Mouse (Mus musculus): ENCODE measurements around the gene Chrm3. TPM values are rescaled to one million over a fixed set of nuclear protein-coding genes. Genes with fewer than 3 reads are reported as not detected.

The Chrm3 gene
- polyA plus RNA-seq, 1 experiment from 2014 or later: 0.58 TPM

DNA sequence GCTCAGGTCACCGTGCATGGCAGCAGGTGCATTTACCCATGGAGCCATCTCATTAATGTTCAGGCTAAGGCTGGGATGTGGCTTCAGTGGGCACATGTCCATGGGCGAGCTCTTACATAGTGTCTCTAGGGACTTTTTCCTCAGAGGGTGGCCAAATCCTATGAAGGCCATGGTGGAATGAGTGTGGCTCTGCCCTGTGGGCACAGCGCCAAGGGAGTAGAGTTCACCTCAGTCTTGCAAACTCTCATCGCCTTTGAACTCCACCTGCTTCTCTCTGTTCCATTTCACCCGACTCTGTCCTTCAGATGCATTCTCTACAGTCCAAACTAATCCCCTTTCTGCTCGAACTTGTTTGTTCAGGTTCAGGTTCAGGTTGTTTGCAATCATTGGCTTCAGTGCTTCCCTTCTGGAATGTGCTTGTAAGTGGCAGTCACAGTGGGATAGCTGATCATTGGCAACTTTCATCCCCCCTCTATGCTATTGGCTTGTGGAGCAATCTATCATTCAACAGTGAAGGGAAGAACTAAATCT lies 278.7 kb downstream of the Chrm3 start:
- H3K36me3 ChIP-seq (ENCODE audit: control insufficient read depth, insufficient read depth, low read length): no peaks in the 10 kb centered on the region
- no peak overlapping the region for H3K27ac ChIP-seq (ENCODE audit: low read depth, low read length)
- H3K27me3 ChIP-seq (ENCODE audit: control insufficient read depth, insufficient read depth, low read length): no peaks in the 10 kb centered on the region
- WGBS: 88% methylated on average over 6 of the region's 6 CpGs
- no peak overlapping the region for H3K9ac ChIP-seq (ENCODE audit: low read length)
- no peak overlapping the region for H3K4me2 ChIP-seq (ENCODE audit: low read depth)
- no peak overlapping the region for H3K4me3 ChIP-seq (ENCODE audit: low read depth, low read length)
- H3K4me1 ChIP-seq (ENCODE audit: control insufficient read depth, insufficient read depth, low read length): no peaks in the 10 kb centered on the region
- no peaks in the 10 kb centered on the region for H3K9me3 ChIP-seq (ENCODE audit: control insufficient read depth, low read length)
- DNase-seq (ENCODE audit: low spot score) (no peak), ATAC-seq (ENCODE audit: insufficient read depth, low FRiP score, low TSS enrichment) (no peak)

DNA sequence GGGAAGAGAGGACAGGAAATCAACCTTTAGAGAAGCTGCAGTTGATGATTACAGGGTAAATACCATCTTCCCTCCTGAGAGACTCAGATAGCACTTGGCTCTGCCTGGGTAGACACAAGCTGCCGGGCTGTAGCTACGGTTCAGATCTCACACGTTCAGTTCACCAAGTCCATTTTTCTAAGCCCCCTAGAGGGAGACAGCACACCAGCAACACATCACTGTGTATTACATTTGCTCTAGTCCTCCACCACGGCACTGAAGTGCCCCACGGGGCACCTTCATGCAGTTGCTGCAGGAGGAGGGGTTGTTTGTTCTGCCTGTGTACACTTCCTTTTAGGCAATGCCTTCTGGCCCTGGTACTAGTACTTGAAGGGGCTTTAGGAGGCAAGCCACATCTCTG lies 289.5 kb downstream of the Chrm3 start:
- 41% methylated on average over 5 of the region's 5 CpGs for WGBS

DNA sequence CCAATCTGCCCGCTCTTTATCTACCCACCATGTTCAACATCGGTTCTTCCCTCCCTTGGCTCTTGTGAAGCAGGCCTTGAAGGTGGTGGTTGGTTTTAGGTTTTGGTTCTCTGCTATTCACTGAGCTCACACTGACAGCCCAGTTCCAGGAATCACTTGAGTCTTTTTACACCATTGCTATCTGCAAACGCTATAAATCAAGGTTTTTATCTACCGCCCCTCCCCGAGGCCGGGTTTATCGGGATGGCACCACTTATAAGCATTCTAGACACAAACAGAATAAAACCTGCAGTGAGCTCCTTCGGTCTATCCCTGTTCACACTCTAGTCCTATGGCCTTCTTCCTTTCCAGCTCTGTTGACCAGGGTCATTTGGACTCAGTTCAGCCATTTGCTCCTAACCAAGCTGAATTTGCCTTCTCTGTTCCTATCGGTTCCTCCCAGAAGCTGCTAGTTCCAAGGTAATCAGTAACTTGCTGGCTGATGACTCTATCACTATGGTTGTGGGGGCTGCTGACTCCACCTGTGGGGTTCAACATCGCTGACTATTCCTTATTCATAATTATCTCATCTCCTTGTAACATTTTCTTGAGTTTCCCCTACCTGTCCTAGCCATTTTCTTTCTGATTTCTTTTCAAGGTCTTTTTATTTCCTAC lies 291.6 kb downstream of the Chrm3 start:
- no peak overlapping the region for H3K27ac ChIP-seq (ENCODE audit: low read depth, low read length)
- no peaks in the 10 kb centered on the region for H3K4me1 ChIP-seq (ENCODE audit: control insufficient read depth, insufficient read depth, low read length)
- no peaks in the 10 kb centered on the region for H3K9me3 ChIP-seq (ENCODE audit: control insufficient read depth, low read length)
- H3K4me2 ChIP-seq (ENCODE audit: low read depth): no peak overlapping the region
- whole genome bisulfite sequencing: 89% methylated on average over 10 of the region's 10 CpGs
- ATAC-seq (ENCODE audit: insufficient read depth, low FRiP score, low TSS enrichment) (no peak), DNase-seq (ENCODE audit: low spot score) (no peak)
- no peaks in the 10 kb centered on the region for H3K36me3 ChIP-seq (ENCODE audit: control insufficient read depth, insufficient read depth, low read length)
- no peak overlapping the region for H3K4me3 ChIP-seq (ENCODE audit: low read depth, low read length)
- no peaks in the 10 kb centered on the region for H3K27me3 ChIP-seq (ENCODE audit: control insufficient read depth, insufficient read depth, low read length)
- H3K9ac ChIP-seq (ENCODE audit: low read length): no peak overlapping the region

More for the DNA sequence above, 289.5 kb downstream of the Chrm3 start:
- H3K4me2 ChIP-seq (ENCODE audit: low read depth): no peak overlapping the region
- no peaks in the 10 kb centered on the region for H3K9me3 ChIP-seq (ENCODE audit: control insufficient read depth, low read length)
- no peaks in the 10 kb centered on the region for H3K36me3 ChIP-seq (ENCODE audit: control insufficient read depth, insufficient read depth, low read length)
- H3K27me3 ChIP-seq (ENCODE audit: control insufficient read depth, insufficient read depth, low read length): no peaks in the 10 kb centered on the region
- DNase-seq (ENCODE audit: low spot score) (peak; percentile 15), ATAC-seq (ENCODE audit: insufficient read depth, low FRiP score, low TSS enrichment) (no peak)
- no peak overlapping the region for H3K9ac ChIP-seq (ENCODE audit: low read length)
- no peak overlapping the region for H3K27ac ChIP-seq (ENCODE audit: low read depth, low read length)
- H3K4me3 ChIP-seq (ENCODE audit: low read depth, low read length): no peak overlapping the region
- no peaks in the 10 kb centered on the region for H3K4me1 ChIP-seq (ENCODE audit: control insufficient read depth, insufficient read depth, low read length)

DNA sequence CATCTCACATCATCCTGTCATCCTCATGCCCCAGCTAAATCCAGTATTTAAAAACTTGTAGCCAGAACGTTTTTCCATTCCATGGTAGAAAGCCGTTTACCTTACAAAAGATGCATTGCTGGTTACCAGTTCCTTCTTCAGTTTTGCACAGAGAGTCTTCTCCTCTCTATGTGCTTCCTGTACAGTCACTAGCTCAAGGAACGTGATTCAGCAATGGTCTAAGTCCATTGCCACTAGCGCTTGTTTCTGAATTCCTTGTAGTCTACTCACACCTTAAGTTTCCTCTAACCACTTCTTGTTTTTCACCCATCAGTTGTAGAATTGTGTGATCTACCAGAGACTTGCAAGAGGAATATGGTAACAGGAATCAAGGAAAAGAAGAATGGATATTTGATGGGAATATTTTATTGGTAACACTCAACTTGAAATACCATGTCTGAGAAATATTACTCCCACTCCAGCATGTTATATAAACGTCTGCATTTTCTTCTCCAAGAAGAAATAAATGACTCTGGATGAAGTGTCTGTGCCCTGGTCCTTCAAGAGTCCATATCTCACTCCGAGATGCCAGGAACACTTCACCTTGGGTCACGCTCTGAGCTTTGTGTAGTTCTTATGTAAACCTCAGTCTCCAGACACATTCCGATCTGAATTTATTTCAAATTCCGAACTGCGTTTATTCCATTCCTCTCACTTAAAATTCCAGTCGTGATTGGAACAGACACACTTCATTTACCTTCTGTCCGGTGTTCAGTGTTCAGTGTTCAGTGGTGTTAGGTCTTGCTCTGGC lies 293.6 kb downstream of the Chrm3 start:
- no peaks in the 10 kb centered on the region for H3K27me3 ChIP-seq (ENCODE audit: control insufficient read depth, insufficient read depth, low read length)
- H3K9ac ChIP-seq (ENCODE audit: low read length): no peak overlapping the region
- no peaks in the 10 kb centered on the region for H3K36me3 ChIP-seq (ENCODE audit: control insufficient read depth, insufficient read depth, low read length)
- 86% methylated on average over 12 of the region's 12 CpGs for WGBS
- DNase-seq (ENCODE audit: low spot score) (no peak), ATAC-seq (ENCODE audit: insufficient read depth, low FRiP score, low TSS enrichment) (no peak)
- H3K4me2 ChIP-seq (ENCODE audit: low read depth): no peak overlapping the region
- H3K9me3 ChIP-seq (ENCODE audit: control insufficient read depth, low read length): no peaks in the 10 kb centered on the region
- no peak overlapping the region for H3K27ac ChIP-seq (ENCODE audit: low read depth, low read length)
- H3K4me3 ChIP-seq (ENCODE audit: low read depth, low read length): no peak overlapping the region
- H3K4me1 ChIP-seq (ENCODE audit: control insufficient read depth, insufficient read depth, low read length): no peaks in the 10 kb centered on the region

DNA sequence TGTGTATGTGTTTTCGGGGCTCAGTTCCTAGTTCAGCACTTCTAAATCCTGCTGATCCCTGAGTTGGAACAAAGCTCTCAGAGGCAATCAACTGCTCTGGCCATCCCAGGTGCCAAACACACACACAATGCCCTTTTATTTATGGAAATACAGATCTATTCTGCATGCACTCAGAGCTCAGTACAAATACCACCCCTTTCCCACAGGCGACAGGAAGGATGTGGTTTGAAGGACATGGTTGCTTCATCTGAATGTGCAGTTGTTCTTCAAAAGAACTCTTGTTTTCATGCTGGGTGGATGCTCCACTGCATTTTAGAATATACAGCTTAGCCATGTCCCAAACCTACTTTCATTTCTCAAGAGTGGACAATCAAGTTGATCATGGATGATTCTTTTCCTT lies 294.9 kb downstream of the Chrm3 start:
- Histone ChIP-seq H3K9me3 (ENCODE audit: control insufficient read depth, low read length) (no peaks in the 10 kb centered on the region), H3K4me3 (ENCODE audit: low read depth, low read length) (no peak overlapping the region), H3K9ac (ENCODE audit: low read length) (no peak overlapping the region), H3K36me3 (ENCODE audit: control insufficient read depth, insufficient read depth, low read length) (no peaks in the 10 kb centered on the region), H3K4me2 (ENCODE audit: low read depth) (no peak overlapping the region), H3K27ac (ENCODE audit: low read depth, low read length) (no peak overlapping the region), H3K27me3 (ENCODE audit: control insufficient read depth, insufficient read depth, low read length) (no peaks in the 10 kb centered on the region), H3K4me1 (ENCODE audit: control insufficient read depth, insufficient read depth, low read length) (no peaks in the 10 kb centered on the region)
- 73% methylated on average over 2 of the region's 2 CpGs for WGBS
- no peak for ATAC-seq (ENCODE audit: insufficient read depth, low FRiP score, low TSS enrichment)
- DNase-seq (ENCODE audit: low spot score): no peak

DNA sequence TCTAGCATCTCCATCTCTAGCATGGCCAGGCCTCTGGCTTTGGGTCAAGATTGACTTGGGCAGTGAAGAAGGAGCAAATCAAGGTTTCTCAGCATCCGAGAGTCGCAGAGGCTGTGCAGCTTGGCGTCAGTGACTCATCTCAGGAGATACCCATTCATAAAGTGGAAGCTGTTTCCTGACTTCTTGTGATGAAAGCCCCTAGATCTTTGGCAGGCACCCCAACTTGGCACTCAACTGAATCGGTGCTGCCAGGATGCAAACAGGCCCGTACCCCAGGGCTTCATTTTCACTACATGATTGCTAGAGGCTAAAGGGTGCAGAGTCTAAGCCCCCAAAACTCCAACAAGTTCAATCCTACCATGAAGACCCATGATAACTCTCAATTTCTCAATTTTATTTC lies 298.0 kb downstream of the Chrm3 start:
- Histone ChIP-seq H3K27ac (ENCODE audit: low read depth, low read length) (no peak overlapping the region), H3K4me2 (ENCODE audit: low read depth) (no peak overlapping the region), H3K4me1 (ENCODE audit: control insufficient read depth, insufficient read depth, low read length) (no peaks in the 10 kb centered on the region), H3K9me3 (ENCODE audit: control insufficient read depth, low read length) (no peaks in the 10 kb centered on the region), H3K27me3 (ENCODE audit: control insufficient read depth, insufficient read depth, low read length) (no peaks in the 10 kb centered on the region), H3K9ac (ENCODE audit: low read length) (no peak overlapping the region), H3K36me3 (ENCODE audit: control insufficient read depth, insufficient read depth, low read length) (no peaks in the 10 kb centered on the region), H3K4me3 (ENCODE audit: low read depth, low read length) (no peak overlapping the region)
- WGBS: 94% methylated on average over 5 of the region's 5 CpGs
- DNase-seq (ENCODE audit: low spot score) (no peak), ATAC-seq (ENCODE audit: insufficient read depth, low FRiP score, low TSS enrichment) (no peak)

DNA sequence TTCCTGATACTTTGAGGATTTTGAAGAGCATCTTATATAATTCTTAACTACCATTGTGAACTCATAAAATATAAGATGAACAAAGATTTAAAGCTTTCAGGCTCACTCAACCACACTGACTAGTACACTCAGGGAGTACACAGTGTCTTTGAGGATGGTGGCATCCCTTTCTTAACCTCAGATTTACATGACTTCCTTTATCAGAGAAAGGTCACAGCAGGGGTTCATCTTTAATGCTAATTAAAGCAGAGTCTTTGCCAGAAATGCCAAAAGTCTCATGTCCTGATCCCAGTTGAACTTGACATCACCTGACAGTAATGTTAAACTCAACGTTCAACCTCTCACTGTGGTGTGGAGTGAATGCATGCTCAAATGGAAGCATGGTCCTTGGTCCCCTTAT lies 301.7 kb downstream of the Chrm3 start:
- Histone ChIP-seq H3K36me3 (ENCODE audit: control insufficient read depth, insufficient read depth, low read length) (no peaks in the 10 kb centered on the region), H3K9ac (ENCODE audit: low read length) (no peak overlapping the region), H3K4me2 (ENCODE audit: low read depth) (no peak overlapping the region), H3K27ac (ENCODE audit: low read depth, low read length) (no peak overlapping the region), H3K4me1 (ENCODE audit: control insufficient read depth, insufficient read depth, low read length) (no peaks in the 10 kb centered on the region), H3K4me3 (ENCODE audit: low read depth, low read length) (no peak overlapping the region), H3K9me3 (ENCODE audit: control insufficient read depth, low read length) (no peaks in the 10 kb centered on the region), H3K27me3 (ENCODE audit: control insufficient read depth, insufficient read depth, low read length) (no peaks in the 10 kb centered on the region)
- 66% methylated on average over 1 of the region's 1 CpGs for WGBS
- DNase-seq (ENCODE audit: low spot score): no peak
- ATAC-seq (ENCODE audit: insufficient read depth, low FRiP score, low TSS enrichment): no peak

DNA sequence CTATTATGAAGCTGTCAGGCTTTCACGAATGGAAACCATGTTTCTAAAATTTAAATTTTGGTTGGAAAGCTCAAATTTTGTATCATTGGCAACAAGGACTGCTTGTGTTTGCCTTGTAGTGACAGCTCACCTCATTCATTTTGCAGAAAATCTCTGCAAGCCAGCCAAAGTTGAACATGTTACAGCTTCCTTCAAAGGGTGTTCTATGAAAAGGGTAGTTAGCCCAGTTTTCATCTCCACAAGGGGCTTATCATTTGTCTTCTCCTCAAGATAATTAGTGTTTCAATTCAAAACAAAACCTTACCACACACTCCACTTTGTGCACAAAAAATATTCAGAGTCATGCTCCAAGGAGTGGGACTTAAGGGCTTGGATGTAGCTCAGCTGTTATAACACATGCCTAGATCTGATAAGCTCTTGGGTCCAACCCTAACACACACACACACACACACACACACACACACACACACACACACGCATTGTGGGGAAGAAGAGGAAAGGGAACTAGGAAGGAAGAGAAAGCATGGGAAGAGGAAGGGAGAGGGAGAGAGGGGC lies 302.9 kb downstream of the Chrm3 start:
- 79% methylated on average over 2 of the region's 2 CpGs for WGBS
- ATAC-seq (ENCODE audit: insufficient read depth, low FRiP score, low TSS enrichment) (no peak), DNase-seq (ENCODE audit: low spot score) (no peak)
- H3K36me3 ChIP-seq (ENCODE audit: control insufficient read depth, insufficient read depth, low read length): no peaks in the 10 kb centered on the region
- no peak overlapping the region for H3K4me2 ChIP-seq (ENCODE audit: low read depth)
- H3K27me3 ChIP-seq (ENCODE audit: control insufficient read depth, insufficient read depth, low read length): no peaks in the 10 kb centered on the region
- no peak overlapping the region for H3K27ac ChIP-seq (ENCODE audit: low read depth, low read length)
- no peak overlapping the region for H3K4me3 ChIP-seq (ENCODE audit: low read depth, low read length)
- no peaks in the 10 kb centered on the region for H3K4me1 ChIP-seq (ENCODE audit: control insufficient read depth, insufficient read depth, low read length)
- no peak overlapping the region for H3K9ac ChIP-seq (ENCODE audit: low read length)
- no peaks in the 10 kb centered on the region for H3K9me3 ChIP-seq (ENCODE audit: control insufficient read depth, low read length)

DNA sequence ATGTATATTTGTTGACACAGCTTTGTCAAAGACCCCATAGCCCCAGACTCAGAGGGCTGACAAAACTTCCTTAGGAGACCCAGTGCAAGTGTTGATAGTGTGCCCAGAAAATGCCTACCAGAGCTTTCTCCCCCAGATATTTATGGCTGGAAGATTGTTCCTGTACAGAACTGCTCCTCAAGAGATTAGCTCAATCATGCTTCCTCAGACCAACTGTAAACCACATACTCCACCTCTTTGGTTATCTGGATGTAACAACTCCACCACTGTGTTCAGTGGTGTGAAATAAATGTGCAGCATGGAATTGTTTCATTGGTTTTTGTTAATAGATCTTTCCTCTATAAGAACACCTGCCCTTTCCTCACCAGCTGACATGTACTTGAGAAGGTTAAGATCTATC lies 306.6 kb downstream of the Chrm3 start:
- Histone ChIP-seq H3K27me3 (ENCODE audit: control insufficient read depth, insufficient read depth, low read length) (no peaks in the 10 kb centered on the region), H3K9ac (ENCODE audit: low read length) (no peak overlapping the region), H3K36me3 (ENCODE audit: control insufficient read depth, insufficient read depth, low read length) (no peaks in the 10 kb centered on the region), H3K4me3 (ENCODE audit: low read depth, low read length) (no peak overlapping the region), H3K9me3 (ENCODE audit: control insufficient read depth, low read length) (no peaks in the 10 kb centered on the region), H3K27ac (ENCODE audit: low read depth, low read length) (no peak overlapping the region), H3K4me2 (ENCODE audit: low read depth) (no peak overlapping the region), H3K4me1 (ENCODE audit: control insufficient read depth, insufficient read depth, low read length) (no peaks in the 10 kb centered on the region)
- DNase-seq (ENCODE audit: low spot score) (no peak), ATAC-seq (ENCODE audit: insufficient read depth, low FRiP score, low TSS enrichment) (no peak)

Data from neural tube, embryonic 11.5 days (tissue).